Mouse (Mus musculus) limb, embryonic 12.5 days (tissue): ENCODE results near the gene 6330409D20Rik. TPM values are rescaled to one million over a fixed set of nuclear protein-coding genes. Genes with fewer than 3 reads are reported as not detected.
A peak's percentile ranks its signal among the peaks of the same experiment; 100 is the strongest.

Experiments
- ATAC-seq: fragments of 200-750 bp; cut with Nextera tagmentation; 2 replicates; pipeline ENCODE4 v1.8.0; 2017; ENCODE audit warnings: low read depth, moderate TSS enrichment; ENCODE audit not compliant: insufficient number of reproducible peaks, insufficient read depth, low FRiP score, low TSS enrichment
- H3K27ac ChIP-seq: fragments of 300-500 bp; sonication (generic); 2 replicates; pipeline ENCODE4 v1.5.1; 2016; ENCODE audit warnings: mild to moderate bottlenecking, moderate library complexity
- H3K27me3 ChIP-seq: fragments of 300-500 bp; sonication (generic); 2 replicates; pipeline ENCODE4 v1.6.1; 2016; ENCODE audit warnings: mild to moderate bottlenecking, moderate library complexity
- H3K36me3 ChIP-seq: fragments of 300-500 bp; sonication (generic); 2 replicates; pipeline ENCODE4 v1.6.1; 2016; ENCODE audit warnings: mild to moderate bottlenecking, moderate library complexity
- H3K4me1 ChIP-seq: fragments of 300-500 bp; sonication (generic); replicated peaks from 2 replicates; pipeline ENCODE4 v1.6.1; 2016
- H3K4me2 ChIP-seq: fragments of 300-500 bp; sonication (generic); 2 replicates; pipeline ENCODE4 v1.6.1; 2016; ENCODE audit warnings: mild to moderate bottlenecking, moderate library complexity
- H3K4me3 ChIP-seq: fragments of 300-500 bp; sonication (generic); replicated peaks from 2 replicates; pipeline ENCODE4 v1.5.1; 2016; ENCODE audit warnings: mild to moderate bottlenecking
- H3K9ac ChIP-seq: fragments of 300-500 bp; sonication (generic); replicated peaks from 2 replicates; pipeline ENCODE4 v1.6.1; 2016; ENCODE audit warnings: mild to moderate bottlenecking, moderate library complexity
- H3K9me3 ChIP-seq: fragments of 300-500 bp; sonication (generic); 2 replicates; pipeline ENCODE4 v1.6.1; 2016; ENCODE audit warnings: mild to moderate bottlenecking, moderate library complexity
- WGBS: fragments of 180-500 bp; shearing (Covaris S2); methylation state at CpG from one replicate; pipeline ENCODE4 v1.1.7; 2016; 5-methylcytosine and 5-hydroxymethylcytosine counted together
- microRNA counts: library from miRNA; unstranded; fragments of <30 nt; microRNA quantifications from one replicate; lab custom pipeline; 2017
- microRNA-seq: library from miRNA; unstranded; fragments of <30 nt; microRNA quantifications from one replicate; pipeline ENCODE4, GENCODE M21; 2017
- polyA plus RNA-seq: library from polyadenylated mRNA; unstranded; fragments of >200 nt; fragmentation: Nextera tagmentation; extraction: Ambion mirVana; gene quantifications from 2 replicates; pipeline ENCODE4 v1.2.1, GENCODE M21; 2016

6330409D20Rik gene
- polyA plus RNA-seq, 1 experiment from 2014 or later = not detected

GRCm38 (mm10) chr2:32683701-32684100, 57.1 kb downstream of the 6330409D20Rik start:
- Histone ChIP-seq H3K4me2 (no peak overlapping the region), H3K27ac (no peak overlapping the region), H3K9me3 (no peaks in the 10 kb centered on the region), H3K27me3 (no peaks in the 10 kb centered on the region), H3K4me1 (peaks cover 18% of the 10 kb centered on the region), H3K36me3 (peaks cover 66% of the 10 kb centered on the region), H3K9ac (no peak overlapping the region), H3K4me3 (no peak overlapping the region)
- ATAC-seq = no peak
- 87% methylated on average over 10 of the region's 10 CpGs for WGBS

GRCm38 (mm10) chr2:32682721-32683417, 57.9 kb downstream of the 6330409D20Rik start:
- H3K27ac ChIP-seq = peak overlapping the region; percentile 24; the same call in 1 of the 2 replicates
- H3K4me2 ChIP-seq = no peak overlapping the region
- 79% methylated on average over 14 of the region's 14 CpGs for WGBS
- no peak for ATAC-seq
- H3K27me3 ChIP-seq = no peaks in the 10 kb centered on the region
- H3K4me1 ChIP-seq = peaks cover 18% of the 10 kb centered on the region
- H3K36me3 ChIP-seq = peaks cover 60% of the 10 kb centered on the region
- no peaks in the 10 kb centered on the region for H3K9me3 ChIP-seq
- no peak overlapping the region for H3K4me3 ChIP-seq
- no peak overlapping the region for H3K9ac ChIP-seq

MicroRNAs encoded within 50 kb of the gene (microRNA counts, 519-probe panel; counts per million panel counts)
- microRNA mmu-miR-2861 (lab: Ali Mortazavi, UCI) = not detected

Small RNA genes lying within 50 kb of the gene (microRNA-seq; reads per million reads assigned to microRNA genes)
- gene Mir2861 (not detected), gene Mir3960 (not detected), gene Mir8093 (not detected)

Other genes with a start within 250 kb of the 6330409D20Rik start
- gene Fam102a, start 205.7 kb downstream of the 6330409D20Rik start, polyA plus RNA-seq = 12.3 and 16.0 TPM in 2 replicates
- 99.3 and 99.7 TPM in 2 replicates for gene Dpm2, start 170.2 kb downstream of the 6330409D20Rik start, polyA plus RNA-seq
- gene Pip5kl1, start 166.2 kb downstream of the 6330409D20Rik start, polyA plus RNA-seq = 3.9 and 5.4 TPM in 2 replicates
- 0.55 TPM in 1 of 2 replicates, not detected in the other for gene 9430097D07Rik, start 165.3 kb downstream of the 6330409D20Rik start, polyA plus RNA-seq
- gene St6galnac4, start 153.9 kb downstream of the 6330409D20Rik start, polyA plus RNA-seq = 29.8 and 29.9 TPM in 2 replicates
- gene St6galnac6, start 141.3 kb downstream of the 6330409D20Rik start, polyA plus RNA-seq = 23.4 and 23.7 TPM in 2 replicates
- 34.3 and 34.4 TPM in 2 replicates for gene Ak1, start 119.3 kb downstream of the 6330409D20Rik start, polyA plus RNA-seq
- gene Eng, start 94.4 kb downstream of the 6330409D20Rik start, polyA plus RNA-seq = 24.7 and 25.7 TPM in 2 replicates
- 31.0 and 32.9 TPM in 2 replicates for gene Fpgs, start 36.9 kb downstream of the 6330409D20Rik start, polyA plus RNA-seq
- 129 and 136 TPM in 2 replicates for gene Cdk9, start 27.9 kb downstream of the 6330409D20Rik start, polyA plus RNA-seq
- 17.0 and 17.1 TPM in 2 replicates for gene Sh2d3c, start 20.0 kb downstream of the 6330409D20Rik start, polyA plus RNA-seq
- 58.8 and 62.7 TPM in 2 replicates for gene Tor2a, start 16.2 kb upstream of the 6330409D20Rik start, polyA plus RNA-seq
- gene Ttc16, start 34.6 kb upstream of the 6330409D20Rik start, polyA plus RNA-seq = 0.28 and 0.35 TPM in 2 replicates
- 3.8 and 4.2 TPM in 2 replicates for gene Ptrh1, start 34.8 kb upstream of the 6330409D20Rik start, polyA plus RNA-seq
- gene Cfap157, start 43.4 kb upstream of the 6330409D20Rik start, polyA plus RNA-seq = 0.35 and 1.2 TPM in 2 replicates
- gene Stxbp1, start 106.2 kb upstream of the 6330409D20Rik start, polyA plus RNA-seq = 18.8 and 20.0 TPM in 2 replicates
- 48.0 and 48.1 TPM in 2 replicates for gene Fam129b, start 135.1 kb upstream of the 6330409D20Rik start, polyA plus RNA-seq
- 184 and 185 TPM in 2 replicates for gene Rpl12, start 220.5 kb upstream of the 6330409D20Rik start, polyA plus RNA-seq
- 10.4 and 11.8 TPM in 2 replicates for gene Lrsam1, start 220.6 kb upstream of the 6330409D20Rik start, polyA plus RNA-seq
- 25.4 and 25.7 TPM in 2 replicates for gene Slc2a8, start 241.1 kb upstream of the 6330409D20Rik start, polyA plus RNA-seq